Mouse (Mus musculus) adrenal gland, postnatal 14 days (tissue): Measurements from ENCODE around the gene Cfap43. TPM values are rescaled to one million over a fixed set of nuclear protein-coding genes. Genes with fewer than 3 reads are reported as not detected.

Experiments
- DNase-seq: peaks from one replicate; pipeline ENCODE4 v3.0.0; 2021; ENCODE audit warnings: mixed read lengths
- total RNA-seq: library from RNA; stranded (reverse); gene quantifications from 2 replicates; pipeline ENCODE4 v1.2.3, GENCODE M21; 2021

Cfap43 gene
- total RNA-seq, 1 experiment from 2014 or later = not detected

GRCm38 (mm10) chr19:47790316-47791020 lies 128.6 kb downstream of the Cfap43 start:
- no peak for DNase-seq

- no peak for DNase-seq
Observed at GRCm38 (mm10) chr19:47783898-47784297, 135.2 kb downstream of the Cfap43 start.

- no peak for DNase-seq
Observed at GRCm38 (mm10) chr19:47780972-47781371, 138.1 kb downstream of the Cfap43 start.

DNA sequence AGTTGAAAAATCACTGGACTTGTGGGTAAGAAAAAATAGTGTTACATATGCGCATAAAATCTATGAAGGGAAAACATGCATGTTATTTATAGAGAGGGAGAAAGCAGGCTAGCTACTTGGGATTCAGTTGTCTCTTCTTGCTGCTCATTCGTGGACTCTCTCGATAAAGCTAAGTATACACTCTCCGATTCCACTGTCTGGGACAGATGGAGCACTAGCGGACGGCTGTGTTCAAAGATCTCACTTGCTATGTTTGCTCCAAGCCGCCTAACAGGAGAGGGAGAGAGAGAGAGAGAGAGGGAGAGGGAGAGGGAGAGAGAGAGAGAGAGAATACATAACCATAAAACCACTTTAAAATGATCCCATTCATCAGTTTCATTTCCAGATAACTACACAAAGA lies 138.9 kb downstream of the Cfap43 start:
- no peak for DNase-seq

DNA sequence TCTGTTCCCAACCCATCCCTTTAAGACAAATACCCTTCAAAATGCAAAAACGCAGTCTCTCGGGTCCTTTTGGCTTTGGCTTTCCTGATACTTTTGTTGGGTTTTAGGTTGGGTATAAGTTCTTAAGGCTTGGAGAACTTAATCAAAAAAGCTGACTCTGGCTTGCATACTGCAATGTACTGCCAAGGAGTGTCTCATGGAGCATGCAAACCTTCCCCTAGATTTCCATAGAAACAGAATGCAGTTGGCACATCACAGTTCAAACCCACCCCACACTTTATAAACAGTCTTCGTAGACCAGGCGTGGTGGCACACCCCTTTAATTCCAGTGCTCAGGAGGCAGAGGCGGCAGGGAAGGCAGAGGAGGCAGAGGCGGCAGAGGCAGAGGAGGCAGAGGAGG lies 141.2 kb downstream of the Cfap43 start:
- no peak for DNase-seq

DNA sequence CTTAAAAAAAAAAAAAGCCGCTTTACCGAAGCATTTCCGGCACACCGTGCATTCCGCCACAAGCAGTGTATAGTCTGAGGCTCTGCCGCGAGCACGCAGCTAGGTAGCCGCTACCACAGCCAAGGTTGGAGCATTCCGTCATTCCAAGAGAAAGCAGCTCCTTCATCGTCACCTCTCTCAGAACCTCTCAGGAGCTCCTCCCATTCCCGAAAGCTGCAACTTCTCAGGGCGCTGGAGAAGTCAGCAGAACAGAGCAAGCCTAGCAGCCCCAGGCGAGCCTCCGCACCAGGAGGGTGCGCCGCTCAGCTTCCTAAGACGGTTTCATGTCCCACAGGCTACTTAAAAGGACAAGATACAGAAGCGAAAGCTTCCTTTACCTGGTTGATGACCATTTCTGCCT lies 163.5 kb downstream of the Cfap43 start:
- DNase-seq = no peak

GRCm38 (mm10) chr19:47754931-47755330 lies 164.2 kb downstream of the Cfap43 start:
- DNase-seq = no peak

- DNase-seq = no peak
Observed at GRCm38 (mm10) chr19:47753921-47754320, 165.2 kb downstream of the Cfap43 start.

DNA sequence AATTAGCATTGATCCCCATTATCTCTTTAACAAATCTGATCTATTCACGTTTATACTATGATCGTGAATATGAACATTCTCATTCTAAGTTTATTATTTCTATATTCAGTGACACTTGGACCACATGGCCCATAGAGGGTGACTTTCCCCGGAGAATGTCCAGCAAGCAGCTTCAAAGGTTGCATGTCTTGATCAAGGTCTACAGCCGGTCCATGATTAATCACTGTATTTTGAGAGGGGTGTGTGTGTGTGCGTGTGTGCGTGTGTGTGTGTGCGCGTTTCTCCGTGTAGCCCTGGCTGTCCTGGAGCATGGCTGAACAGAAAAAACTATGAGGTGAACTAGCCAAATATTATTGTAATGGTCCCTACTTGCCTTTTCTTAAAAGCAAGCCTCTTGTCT lies 166.6 kb downstream of the Cfap43 start:
- DNase-seq = peak; percentile 57

DNA sequence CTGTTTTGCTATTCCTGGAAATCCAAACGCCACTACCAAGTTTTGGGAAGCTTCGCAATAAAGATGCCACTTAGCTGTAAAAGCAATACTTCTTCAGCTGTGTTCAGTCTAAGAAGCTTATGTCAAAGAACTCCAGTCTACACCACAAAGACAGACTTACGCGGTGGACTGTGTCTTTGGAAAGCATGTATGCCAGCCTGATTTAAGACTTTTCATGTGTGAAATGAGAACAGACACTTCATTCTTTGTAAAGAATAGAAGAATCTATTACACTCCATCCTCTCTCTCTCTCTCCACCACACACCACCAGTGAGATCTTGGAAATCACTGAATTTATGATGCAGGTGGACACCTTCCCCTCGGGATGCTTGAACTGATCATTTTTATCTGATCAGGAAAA lies 168.7 kb downstream of the Cfap43 start:
- no peak for DNase-seq

DNA sequence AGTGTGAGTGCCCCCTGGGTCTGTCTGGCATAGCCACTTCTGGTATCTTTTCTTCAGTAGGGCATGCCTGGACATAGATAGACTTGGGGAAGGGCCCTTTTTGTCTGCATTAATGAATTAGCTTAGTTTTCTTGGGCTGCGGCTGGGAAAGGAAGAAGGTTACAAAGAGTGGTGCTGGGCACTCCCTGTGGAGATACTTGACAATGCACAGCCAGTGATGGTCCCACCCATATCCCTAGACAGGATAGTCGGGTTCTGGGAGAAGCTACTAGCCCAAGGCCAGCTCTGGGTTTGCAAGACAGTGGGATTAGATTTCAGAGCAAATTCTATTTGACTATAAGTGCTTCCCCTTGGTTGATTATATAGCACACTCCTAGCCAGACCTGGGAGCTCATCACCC lies 170.1 kb downstream of the Cfap43 start:
- no peak for DNase-seq

DNA sequence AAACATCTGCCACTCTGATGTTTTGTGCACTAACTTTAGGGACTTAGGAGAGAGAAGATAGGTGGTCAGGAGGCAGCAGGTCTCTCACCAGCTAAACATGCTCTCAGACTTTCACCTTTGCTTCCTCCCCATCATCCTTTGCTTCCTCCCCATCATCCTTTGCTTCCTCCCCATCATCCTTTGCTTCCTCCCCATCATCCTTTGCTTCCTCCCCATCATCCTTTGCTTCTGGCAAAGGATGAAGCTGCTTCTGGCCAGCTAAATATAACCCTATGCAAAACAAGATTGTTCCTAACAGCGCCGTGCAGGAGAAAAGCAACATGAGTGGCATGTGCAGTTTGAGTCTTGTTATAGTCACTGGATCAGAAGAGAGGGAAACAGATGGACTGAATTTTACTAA lies 172.0 kb downstream of the Cfap43 start:
- no peak for DNase-seq

- DNase-seq = peak; percentile 86
Observed at GRCm38 (mm10) chr19:47731931-47732330, 187.2 kb downstream of the Cfap43 start.

DNA sequence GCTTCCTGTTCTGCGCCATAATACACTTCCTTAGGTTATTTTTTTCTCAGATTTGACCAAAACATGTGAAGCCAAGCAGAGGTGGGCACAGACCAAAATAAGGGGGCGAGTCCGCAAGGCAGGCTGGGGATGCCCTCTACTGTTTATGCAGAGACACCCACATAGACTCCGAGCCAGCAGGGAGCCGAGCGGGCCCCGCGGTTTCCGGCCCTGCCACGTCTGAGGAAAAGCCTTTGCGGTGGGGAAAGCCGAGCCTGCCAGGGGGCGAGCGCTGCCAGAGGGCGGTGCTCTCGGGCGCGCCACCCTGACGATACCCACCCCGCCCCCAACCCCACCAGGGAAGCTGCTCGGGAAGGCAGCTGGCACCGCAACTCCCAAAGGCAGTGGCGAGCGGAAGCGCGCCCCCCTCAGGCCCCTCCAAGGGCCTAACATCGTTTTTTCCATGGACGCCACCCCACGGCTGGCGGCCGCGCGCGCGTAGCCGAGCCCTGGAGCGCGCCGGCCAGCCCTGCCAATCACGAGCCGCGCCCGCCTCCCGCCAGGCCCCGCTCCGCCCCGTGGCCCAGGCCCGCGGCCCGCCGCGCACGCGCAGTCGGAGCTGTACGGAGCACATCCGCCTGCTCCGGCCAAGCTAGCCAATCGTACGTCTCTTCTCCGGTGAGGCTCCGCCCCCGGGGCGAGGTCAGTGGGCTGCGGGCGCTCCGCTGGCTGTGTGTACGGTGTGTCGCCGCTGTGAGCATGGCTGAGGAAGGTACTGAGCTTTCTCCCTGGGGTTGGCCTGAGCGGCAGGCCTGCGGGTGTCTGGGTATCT lies 187.8 kb downstream of the Cfap43 start, which contains the start of gene Sfr1:
Gene Sfr1 (plus strand): TSS at position 612 of the 811 bp plus-strand sequence.
- DNase-seq = peak; percentile 100

DNA sequence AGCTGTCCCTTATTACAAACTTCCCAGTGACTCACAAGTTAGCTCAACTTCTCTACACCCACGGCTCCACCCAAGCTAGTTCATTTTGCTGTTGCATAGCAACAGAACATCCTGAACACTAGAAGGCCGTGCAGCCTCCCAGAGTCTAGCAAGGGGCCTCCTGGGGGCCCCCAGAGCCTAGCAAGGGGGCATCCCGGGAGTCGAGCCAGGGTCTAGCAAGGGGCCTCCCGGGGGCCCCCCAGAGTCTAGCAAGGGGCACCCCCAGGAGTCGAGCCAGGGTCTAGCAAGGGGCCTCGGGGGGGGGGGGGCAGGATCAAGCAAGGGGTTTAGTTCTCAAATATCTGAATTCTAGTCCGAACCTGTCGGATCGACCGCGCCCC lies 188.4 kb downstream of the Cfap43 start:
- peak; percentile 74 for DNase-seq

- DNase-seq = no peak
Observed at GRCm38 (mm10) chr19:47725643-47726140, 193.4 kb downstream of the Cfap43 start.

GRCm38 (mm10) chr19:47724903-47725302 lies 194.2 kb downstream of the Cfap43 start:
- no peak for DNase-seq

- DNase-seq = peak; percentile 11
Observed at GRCm38 (mm10) chr19:47722471-47722870, 196.6 kb downstream of the Cfap43 start.

DNA sequence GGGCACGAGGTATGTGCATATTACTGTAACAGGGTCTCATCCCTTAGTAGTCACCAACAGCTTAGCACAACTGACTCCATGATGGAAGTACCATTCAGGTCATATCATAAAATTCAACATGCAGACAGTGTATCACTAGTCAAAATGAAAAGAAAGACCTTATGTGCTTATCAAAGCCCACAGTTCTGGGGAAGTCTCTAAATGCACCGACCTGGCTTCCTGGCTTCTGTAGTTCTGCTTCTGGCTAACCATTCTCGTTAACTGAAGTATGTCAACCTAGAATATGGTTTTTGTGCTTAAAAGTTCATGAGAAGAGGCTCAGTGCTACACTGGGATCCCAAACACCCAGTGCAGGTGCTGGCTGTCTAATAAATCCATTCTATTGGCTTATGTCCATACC lies 199.9 kb downstream of the Cfap43 start:
- DNase-seq = no peak

- DNase-seq = no peak
Observed at GRCm38 (mm10) chr19:47716144-47716543, 202.9 kb downstream of the Cfap43 start.

- no peak for DNase-seq
Observed at GRCm38 (mm10) chr19:47713457-47713856, 205.6 kb downstream of the Cfap43 start.

- DNase-seq = peak; percentile 10
Observed at GRCm38 (mm10) chr19:47710376-47710775, 208.7 kb downstream of the Cfap43 start.

DNA sequence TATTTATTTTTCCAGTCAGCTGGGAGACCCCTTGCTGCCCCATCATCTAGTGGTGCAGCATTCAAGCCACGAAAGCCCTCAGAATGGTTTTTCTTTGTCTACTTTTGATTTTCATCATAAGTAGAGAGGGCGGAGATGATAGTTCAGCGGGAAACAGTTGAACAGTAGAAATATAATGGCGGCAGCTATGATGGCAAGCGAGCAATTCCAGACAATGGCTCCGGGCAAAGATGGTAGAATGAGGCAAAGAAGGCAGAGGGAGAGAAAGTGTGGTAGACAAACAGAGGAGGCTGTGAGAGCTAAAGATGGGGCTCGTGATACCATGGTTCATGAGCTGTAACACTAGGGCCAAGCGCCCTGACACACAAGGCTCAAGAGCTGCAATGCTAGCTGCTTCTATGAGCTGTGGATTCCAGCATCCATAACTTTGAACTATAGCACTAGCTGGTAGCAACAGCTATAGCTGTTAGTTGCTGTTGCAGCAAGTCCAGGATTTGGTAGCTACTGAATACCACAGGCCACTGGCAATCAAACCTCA lies 213.2 kb downstream of the Cfap43 start:
- DNase-seq = no peak
